14 mouse cellular contexts compared by ENCODE assay signal in the genomic region with DNA sequence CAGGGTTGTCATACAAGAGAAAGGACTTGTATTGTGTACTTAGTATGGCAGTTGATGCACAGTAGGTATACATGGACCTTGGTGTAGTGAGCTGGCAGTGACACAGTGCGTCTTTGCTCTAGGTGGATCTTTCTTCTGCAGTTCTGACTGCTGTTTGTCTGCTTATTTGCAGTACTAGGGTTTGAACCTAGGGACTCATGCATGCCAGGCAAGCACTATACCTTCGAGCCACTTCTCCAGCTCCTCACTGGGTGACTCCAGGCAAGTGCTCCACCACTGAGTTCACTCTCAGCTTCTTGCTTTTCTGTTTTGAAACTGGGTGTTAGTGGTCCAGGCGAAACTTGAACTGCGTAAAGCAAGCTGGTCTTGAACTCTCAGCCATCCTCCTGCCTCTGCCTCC.
"Had no signal": no experiment of that assay in that cellular context is flagged by ENCODE, and none has a peak within 500 bp of the region (broad histone marks: within the 10 kb centered on the region; RNA-seq: fewer than 3 reads in every experiment).

No protein-coding gene starts in this region.

- H3K9me3 ChIP-seq: limb, embryonic 13.5 days; midbrain, embryonic 15.5 days; neural tube, embryonic 13.5 days had no signal

- H3K4me3 ChIP-seq: limb, embryonic 13.5 days; midbrain, embryonic 15.5 days; neural tube, embryonic 13.5 days had no signal

- H3K4me2 ChIP-seq: limb, embryonic 13.5 days; midbrain, embryonic 11.5 days; midbrain, embryonic 15.5 days; neural tube, embryonic 13.5 days had no signal

- ATAC-seq: midbrain, embryonic 15.5 days had no signal

- H3K27me3 ChIP-seq: limb, embryonic 13.5 days; midbrain, embryonic 15.5 days; neural tube, embryonic 13.5 days had no signal

- H3K9ac ChIP-seq: limb, embryonic 13.5 days; liver, embryonic 14.5 days; midbrain, embryonic 15.5 days; neural tube, embryonic 13.5 days had no signal

- H3K27ac ChIP-seq: limb, embryonic 13.5 days; liver, embryonic 14.5 days; midbrain, embryonic 15.5 days; neural tube, embryonic 13.5 days had no signal

- DNase-seq: kidney, postnatal 25 days; layer of hippocampus, adult 9-11 months; left cerebral cortex, postnatal 4 days; lung, adult 18-20 months; retina, postnatal 1 day; right cerebral cortex, postnatal 4 days; spleen, adult 18-20 months; thymus, adult 18-20 months; thymus, postnatal 25 days had no signal

- H3K4me1 ChIP-seq: limb, embryonic 13.5 days; neural tube, embryonic 13.5 days had no signal
